Mouse (Mus musculus) heart, embryonic 12.5 days (tissue): ENCODE measurements around the gene Chsy1. TPM values are rescaled to one million over a fixed set of nuclear protein-coding genes. Genes with fewer than 3 reads are reported as not detected.
A peak's percentile ranks its signal among the peaks of the same experiment; 100 is the strongest.

Experiments used
- ATAC-seq: fragments of 200-750 bp; cut with Nextera tagmentation; 2 replicates; pipeline ENCODE4 v1.8.0; 2017; ENCODE audit warnings: moderate TSS enrichment, moderate library complexity; ENCODE audit not compliant: insufficient number of reproducible peaks, low FRiP score
- H3K27ac ChIP-seq: fragments of 300-500 bp; sonication (generic); 2 replicates; pipeline ENCODE4 v1.5.1; 2016; ENCODE audit warnings: mild to moderate bottlenecking, moderate library complexity; ENCODE audit not compliant: poor library complexity, severe bottlenecking
- H3K27me3 ChIP-seq: fragments of 300-500 bp; sonication (generic); replicated peaks from 2 replicates; pipeline ENCODE4 v1.6.1; 2016; ENCODE audit warnings: mild to moderate bottlenecking, moderate library complexity
- H3K36me3 ChIP-seq: fragments of 300-500 bp; sonication (generic); 2 replicates; pipeline ENCODE4 v1.6.1; 2016; ENCODE audit warnings: mild to moderate bottlenecking, moderate library complexity
- H3K4me1 ChIP-seq: fragments of 300-500 bp; sonication (generic); replicated peaks from 2 replicates; pipeline ENCODE4 v1.6.1; 2016; ENCODE audit warnings: mild to moderate bottlenecking
- H3K4me2 ChIP-seq: fragments of 300-500 bp; sonication (generic); 2 replicates; pipeline ENCODE4 v1.6.1; 2016; ENCODE audit warnings: mild to moderate bottlenecking, moderate library complexity
- H3K4me3 ChIP-seq: fragments of 300-500 bp; sonication (generic); 2 replicates; pipeline ENCODE4 v1.5.1; 2016; ENCODE audit warnings: mild to moderate bottlenecking
- H3K9ac ChIP-seq: fragments of 300-500 bp; sonication (generic); 2 replicates; pipeline ENCODE4 v1.6.1; 2016; ENCODE audit warnings: mild to moderate bottlenecking, moderate library complexity
- H3K9me3 ChIP-seq: fragments of 300-500 bp; sonication (generic); replicated peaks from 2 replicates; pipeline ENCODE4 v1.6.1; 2016; ENCODE audit warnings: mild to moderate bottlenecking, moderate library complexity
- WGBS: fragments of 180-500 bp; shearing (Covaris S2); methylation state at CpG from one replicate; pipeline ENCODE4 v1.1.7; 2016; 5-methylcytosine and 5-hydroxymethylcytosine counted together
- polyA plus RNA-seq: library from polyadenylated mRNA; unstranded; fragments of >200 nt; fragmentation: Nextera tagmentation; extraction: Ambion mirVana; gene quantifications from 2 replicates; pipeline ENCODE4 v1.2.1, GENCODE M21; 2016

The Chsy1 gene
- polyA plus RNA-seq, 1 experiment from 2014 or later, result 13.3 TPM

GRCm38 (mm10) chr7:66212887-66213286, 103.6 kb downstream of the Chsy1 start:
- Histone ChIP-seq H3K4me2 (no peak overlapping the region), H3K9me3 (peaks cover 6% of the 10 kb centered on the region), H3K4me1 (peaks cover 11% of the 10 kb centered on the region), H3K4me3 (no peak overlapping the region), H3K9ac (no peak overlapping the region), H3K27me3 (no peaks in the 10 kb centered on the region), H3K27ac (no peak overlapping the region), H3K36me3 (no peaks in the 10 kb centered on the region)
- no peak for ATAC-seq
- 88% methylated on average over 1 of the region's 1 CpGs for WGBS

DNA sequence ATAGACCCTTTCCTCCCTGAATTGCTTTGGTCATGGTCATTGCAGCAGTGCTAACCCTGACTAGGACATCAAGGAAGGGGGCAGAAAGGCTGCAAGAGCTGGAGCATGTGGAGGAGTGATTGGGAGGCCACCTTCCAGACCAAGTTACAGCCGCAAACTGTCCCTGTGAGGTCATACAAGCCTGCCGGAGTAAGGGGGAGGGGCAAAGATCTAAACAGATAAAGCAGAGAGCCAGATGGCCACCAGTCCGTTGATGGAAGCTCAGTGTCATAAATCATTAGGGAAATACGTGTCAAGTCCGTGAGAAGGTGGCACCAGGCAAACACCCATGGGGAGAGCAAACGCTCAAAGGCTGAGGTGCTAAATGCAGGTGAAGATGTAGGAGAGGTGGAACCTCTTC, 105.2 kb downstream of the Chsy1 start:
- Histone ChIP-seq H3K4me1 (peaks cover 25% of the 10 kb centered on the region), H3K9me3 (peaks cover 6% of the 10 kb centered on the region), H3K27ac (no peak overlapping the region), H3K9ac (no peak overlapping the region), H3K4me3 (no peak overlapping the region), H3K4me2 (no peak overlapping the region), H3K36me3 (no peaks in the 10 kb centered on the region), H3K27me3 (no peaks in the 10 kb centered on the region)
- no peak for ATAC-seq
- 73% methylated on average over 6 of the region's 6 CpGs for WGBS

GRCm38 (mm10) chr7:66215911-66216310, 106.6 kb downstream of the Chsy1 start:
- 54% methylated on average over 1 of the region's 1 CpGs for WGBS
- peaks cover 6% of the 10 kb centered on the region for H3K9me3 ChIP-seq
- H3K9ac ChIP-seq, result no peak overlapping the region
- peaks cover 25% of the 10 kb centered on the region for H3K4me1 ChIP-seq
- H3K4me3 ChIP-seq, result no peak overlapping the region
- no peak overlapping the region for H3K27ac ChIP-seq
- no peaks in the 10 kb centered on the region for H3K36me3 ChIP-seq
- no peak overlapping the region for H3K4me2 ChIP-seq
- ATAC-seq, result no peak
- H3K27me3 ChIP-seq, result no peaks in the 10 kb centered on the region

- no peak for ATAC-seq
- no peaks in the 10 kb centered on the region for H3K27me3 ChIP-seq
- H3K36me3 ChIP-seq, result no peaks in the 10 kb centered on the region
- peaks cover 25% of the 10 kb centered on the region for H3K4me1 ChIP-seq
- H3K4me2 ChIP-seq, result no peak overlapping the region
- no peak overlapping the region for H3K4me3 ChIP-seq
- H3K27ac ChIP-seq, result no peak overlapping the region
- H3K9me3 ChIP-seq, result peaks cover 6% of the 10 kb centered on the region
- 80% methylated on average over 7 of the region's 7 CpGs for WGBS
- H3K9ac ChIP-seq, result no peak overlapping the region
Measured at GRCm38 (mm10) chr7:66217011-66217410, 107.7 kb downstream of the Chsy1 start.

DNA sequence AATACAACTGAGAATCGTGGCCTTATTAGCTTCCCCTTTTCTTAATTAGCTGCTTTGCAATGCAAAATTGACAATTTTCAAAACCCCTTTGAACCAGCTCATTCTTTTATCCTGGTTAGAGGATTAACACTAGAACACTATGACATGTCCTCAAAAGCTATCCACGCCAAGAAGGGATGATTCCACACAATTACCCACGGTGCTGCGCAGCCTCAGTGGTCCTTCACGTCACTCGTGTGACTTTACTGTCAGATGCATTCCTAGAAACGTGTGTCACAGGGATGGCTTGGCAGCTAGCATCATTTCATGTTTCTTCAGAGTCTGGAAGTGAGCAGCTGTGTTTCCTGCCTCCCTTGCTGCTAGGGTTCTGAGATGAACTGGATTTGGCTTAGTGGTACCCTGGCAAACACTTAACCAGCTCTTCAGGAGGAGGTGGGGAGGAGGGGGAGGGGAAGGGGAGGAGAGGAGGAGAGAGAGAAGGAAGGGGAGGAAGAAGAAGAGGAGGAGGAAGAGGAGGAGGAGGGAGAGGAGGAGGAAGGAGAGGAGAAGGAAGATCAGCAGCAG, 108.3 kb downstream of the Chsy1 start:
- peaks cover 27% of the 10 kb centered on the region for H3K4me1 ChIP-seq
- H3K9me3 ChIP-seq, result peaks cover 6% of the 10 kb centered on the region
- H3K27me3 ChIP-seq, result no peaks in the 10 kb centered on the region
- H3K36me3 ChIP-seq, result no peaks in the 10 kb centered on the region
- 0 out of 2 replicates have a peak overlapping the region, but pooled peaks have one; percentile 2 for H3K9ac ChIP-seq
- ATAC-seq, result no peak
- H3K4me2 ChIP-seq, result no peak overlapping the region
- H3K27ac ChIP-seq, result peak overlapping the region; percentile 73
- no peak overlapping the region for H3K4me3 ChIP-seq
- WGBS, result 80% methylated on average over 7 of the region's 7 CpGs

DNA sequence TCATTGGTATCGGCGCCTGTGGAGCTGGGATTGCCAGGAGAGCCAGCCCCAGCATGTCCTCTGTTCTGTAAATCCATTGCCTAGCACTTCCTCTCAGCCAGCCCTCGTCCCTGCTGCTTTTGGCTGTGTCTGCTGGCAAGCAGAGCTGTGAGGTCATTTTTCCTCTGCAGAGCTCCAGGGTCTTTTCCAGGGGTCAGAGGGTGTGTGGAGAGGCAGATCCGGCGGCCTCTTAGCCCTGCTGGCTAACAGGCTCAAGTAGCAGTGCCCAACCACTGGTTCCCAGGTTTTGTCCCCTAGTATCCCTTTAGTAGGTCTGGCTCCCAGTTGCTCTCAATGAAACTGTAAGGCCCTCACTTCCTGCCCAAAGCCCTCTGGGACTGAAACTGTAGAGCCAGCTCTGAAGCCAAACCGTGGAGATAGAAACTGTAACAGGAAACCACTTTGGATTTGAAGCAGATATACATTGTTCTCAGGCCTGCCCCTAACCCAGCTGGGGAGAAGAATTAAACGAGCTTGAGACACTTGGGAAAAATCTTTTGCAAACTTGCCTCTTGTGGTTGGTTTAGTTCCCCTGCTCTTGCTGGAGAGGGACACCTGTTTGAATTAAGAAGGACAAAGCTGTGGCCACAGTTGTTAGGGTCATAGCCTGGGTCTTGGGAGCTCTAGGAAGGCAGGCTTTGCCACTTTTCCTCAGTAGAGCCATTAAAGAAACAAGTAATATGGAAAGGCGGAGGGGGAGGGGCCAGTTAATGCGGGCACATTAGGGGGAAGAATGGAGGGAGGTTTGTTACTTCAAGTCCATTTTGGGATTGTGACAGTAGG, 109.1 kb downstream of the Chsy1 start:
- peaks cover 6% of the 10 kb centered on the region for H3K9me3 ChIP-seq
- 0 out of 2 replicates have a peak overlapping the region, but pooled peaks have one; percentile 2 for H3K9ac ChIP-seq
- H3K36me3 ChIP-seq, result no peaks in the 10 kb centered on the region
- no peak overlapping the region for H3K4me3 ChIP-seq
- WGBS, result 35% methylated on average over 9 of the region's 9 CpGs
- ATAC-seq, result peak; percentile 75
- no peak overlapping the region for H3K4me2 ChIP-seq
- H3K27me3 ChIP-seq, result no peaks in the 10 kb centered on the region
- H3K27ac ChIP-seq, result peak overlapping the region; percentile 73
- peaks cover 30% of the 10 kb centered on the region for H3K4me1 ChIP-seq

DNA sequence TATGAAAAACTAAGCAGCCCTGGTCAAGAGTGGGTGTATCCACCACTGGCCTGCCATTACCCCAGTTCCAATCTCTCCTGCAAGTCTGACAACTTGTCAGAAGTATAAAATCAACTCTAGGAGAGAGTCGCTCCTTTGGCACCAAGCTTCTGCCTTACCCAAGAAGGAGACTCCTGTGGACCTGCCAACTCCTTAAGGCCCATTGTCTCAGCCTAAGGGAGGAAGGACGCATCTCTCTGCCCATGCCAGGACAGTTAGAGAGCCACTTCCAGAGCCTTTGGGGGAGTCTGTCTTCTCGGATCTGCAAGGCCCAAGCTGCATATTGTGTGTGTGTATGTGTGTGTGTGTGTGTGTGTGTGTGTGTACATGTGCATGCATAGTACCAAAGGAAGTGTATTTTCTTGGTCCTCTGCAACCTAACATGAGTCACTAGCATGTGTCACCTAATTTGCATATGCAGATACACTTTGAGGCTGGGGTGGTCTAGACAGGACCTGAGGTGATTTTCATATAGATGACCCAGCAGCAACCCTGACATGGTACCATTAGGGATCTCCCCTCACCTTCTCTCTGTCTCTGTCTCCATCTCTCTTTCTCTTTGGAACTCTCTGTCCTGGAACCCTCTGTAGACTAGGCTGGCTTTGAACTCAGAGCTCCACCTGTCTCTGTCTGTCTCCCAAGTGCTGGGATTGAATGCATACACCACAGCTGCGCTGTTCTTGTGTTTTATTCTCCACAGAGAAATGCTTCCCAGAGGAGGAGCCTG, 109.9 kb downstream of the Chsy1 start:
- Histone ChIP-seq H3K36me3 (no peaks in the 10 kb centered on the region), H3K9ac (no peak overlapping the region), H3K27me3 (no peaks in the 10 kb centered on the region), H3K27ac (peak overlapping the region; percentile 73; the same call in 1 of the 2 replicates), H3K4me2 (no peak overlapping the region), H3K4me1 (peaks cover 30% of the 10 kb centered on the region), H3K4me3 (no peak overlapping the region), H3K9me3 (peaks cover 4% of the 10 kb centered on the region)
- 84% methylated on average over 4 of the region's 4 CpGs for WGBS
- no peak for ATAC-seq

GRCm38 (mm10) chr7:66219794-66220227, 110.5 kb downstream of the Chsy1 start:
- Histone ChIP-seq H3K4me3 (no peak overlapping the region), H3K9me3 (no peaks in the 10 kb centered on the region), H3K36me3 (no peaks in the 10 kb centered on the region), H3K4me2 (no peak overlapping the region), H3K9ac (no peak overlapping the region), H3K27ac (no peak overlapping the region), H3K27me3 (no peaks in the 10 kb centered on the region), H3K4me1 (peaks cover 30% of the 10 kb centered on the region)
- no peak for ATAC-seq
- WGBS, result 82% methylated on average over 4 of the region's 4 CpGs

GRCm38 (mm10) chr7:66222621-66223091, 113.3 kb downstream of the Chsy1 start:
- no peak for ATAC-seq
- 37% methylated on average over 8 of the region's 8 CpGs for WGBS

More at GRCm38 (mm10) chr7:66222621-66223091, 113.3 kb downstream of the Chsy1 start:
- H3K4me2 ChIP-seq, result no peak overlapping the region
- H3K27ac ChIP-seq, result no peak overlapping the region
- no peak overlapping the region for H3K4me3 ChIP-seq
- H3K36me3 ChIP-seq, result no peaks in the 10 kb centered on the region
- H3K27me3 ChIP-seq, result no peaks in the 10 kb centered on the region
- no peaks in the 10 kb centered on the region for H3K9me3 ChIP-seq
- H3K4me1 ChIP-seq, result peaks cover 21% of the 10 kb centered on the region
- no peak overlapping the region for H3K9ac ChIP-seq
